Mouse (Mus musculus) bone marrow macrophage, adult 2 months (primary cell): ENCODE measurements around the gene Adgrv1. TPM values are rescaled to one million over a fixed set of nuclear protein-coding genes. Genes with fewer than 3 reads are reported as not detected.

Experiments used
- H3K27ac ChIP-seq: 2 replicates; pipeline ENCODE4 v1.5.1; 2012; ENCODE audit warnings: low read depth, low read length; ENCODE audit not compliant: insufficient read depth
- H3K4me1 ChIP-seq: 2 replicates; pipeline ENCODE4 v1.6.1; 2012; ENCODE audit warnings: low read length; ENCODE audit not compliant: control insufficient read depth, insufficient read depth
- H3K4me3 ChIP-seq: 2 replicates; pipeline ENCODE4 v1.5.1; 2012; ENCODE audit warnings: mild to moderate bottlenecking, low read length, moderate library complexity; ENCODE audit not compliant: insufficient read depth
- CTCF ChIP-seq: IDR thresholded peaks from 2 replicates; pipeline ENCODE4 v1.5.1; 2012; ENCODE audit warnings: low read depth, mild to moderate bottlenecking, low read length, moderate library complexity
- POLR2A ChIP-seq: IDR thresholded peaks from 2 replicates; pipeline ENCODE4 v1.6.1; 2012; ENCODE audit warnings: mild to moderate bottlenecking, low read depth, low read length, borderline replicate concordance
- polyA plus RNA-seq: library from polyadenylated mRNA; stranded (reverse); fragments of >200 nt; gene quantifications from 2 replicates; pipeline ENCODE4 v1.2.4, GENCODE M21; 2012; ENCODE audit not compliant: missing spikeins, insufficient read depth, insufficient read length

Gene Adgrv1
- polyA plus RNA-seq, 1 experiment = 0.58 TPM

DNA sequence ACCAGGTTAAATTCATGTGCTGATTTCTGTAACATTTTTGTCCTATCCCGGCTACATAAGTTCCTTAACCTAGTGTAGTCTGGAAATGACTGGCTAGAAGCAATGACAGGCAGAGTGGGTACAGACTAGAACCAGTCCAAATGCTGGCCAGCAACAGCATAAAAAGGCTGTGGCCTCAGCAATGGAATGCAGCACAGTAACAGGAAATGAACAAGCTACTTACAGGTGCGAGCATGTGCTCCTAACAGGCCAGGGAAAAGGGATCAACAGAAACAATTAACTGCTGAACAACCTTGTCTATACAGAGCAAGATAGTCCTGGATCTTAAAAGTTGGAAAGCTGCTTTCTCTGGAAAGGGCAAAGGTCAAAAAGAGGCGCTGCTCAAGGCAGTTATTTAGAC lies 135.9 kb downstream of the Adgrv1 start:
- Histone ChIP-seq H3K27ac (no peak overlapping the region), H3K4me3 (no peak overlapping the region), H3K4me1 (no peaks in the 10 kb centered on the region)
- no peak for TF ChIP-seq POLR2A
- no peak for TF ChIP-seq CTCF

DNA sequence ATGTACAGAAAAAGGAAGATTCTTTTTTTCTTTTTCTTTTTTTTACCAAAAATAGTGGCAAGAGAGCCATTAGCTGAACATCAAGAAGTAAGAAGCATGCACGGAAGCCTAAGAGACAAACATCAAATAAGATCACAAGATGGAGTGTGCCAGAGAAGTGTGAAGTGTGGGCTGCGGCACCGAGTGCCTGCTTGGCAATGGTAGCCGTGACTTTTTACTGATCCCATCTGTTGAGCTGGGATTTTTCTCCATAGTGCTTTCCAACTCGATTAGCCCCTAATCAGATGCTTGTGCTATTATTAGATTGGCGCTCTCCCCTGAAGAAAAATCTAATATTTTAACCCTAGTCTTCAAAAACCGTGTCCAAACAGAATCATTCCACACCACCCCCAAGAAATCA lies 141.0 kb downstream of the Adgrv1 start:
- TF ChIP-seq POLR2A (no peak), CTCF (no peak)
- Histone ChIP-seq H3K27ac (no peak overlapping the region), H3K4me3 (no peak overlapping the region), H3K4me1 (no peaks in the 10 kb centered on the region)

DNA sequence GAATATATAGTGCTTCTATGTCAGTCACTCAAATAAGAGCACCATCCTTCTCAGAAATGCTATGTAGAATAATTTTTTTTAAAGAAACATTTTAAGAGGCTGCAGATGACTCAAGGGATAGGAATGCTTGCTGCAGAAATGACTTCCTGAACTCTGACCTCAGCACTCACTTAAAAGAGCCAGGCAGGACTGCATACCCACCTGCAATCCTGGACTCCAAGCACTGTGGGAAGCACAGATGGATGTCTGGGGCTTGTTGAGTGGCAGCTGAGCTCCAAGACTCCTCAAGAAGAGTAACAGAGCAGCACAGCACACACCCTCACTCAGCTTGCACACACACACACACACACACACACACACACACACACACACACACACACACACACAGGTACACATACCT lies 146.0 kb downstream of the Adgrv1 start:
- no peak for TF ChIP-seq POLR2A
- no peak for TF ChIP-seq CTCF
- H3K4me3 ChIP-seq = no peak overlapping the region
- no peak overlapping the region for H3K27ac ChIP-seq
- H3K4me1 ChIP-seq = no peaks in the 10 kb centered on the region

GRCm38 (mm10) chr13:81473750-81474149 lies 159.2 kb downstream of the Adgrv1 start:
- Histone ChIP-seq H3K4me1 (no peaks in the 10 kb centered on the region), H3K27ac (no peak overlapping the region), H3K4me3 (no peak overlapping the region)
- no peak for TF ChIP-seq CTCF
- TF ChIP-seq POLR2A = no peak

- Histone ChIP-seq H3K27ac (no peak overlapping the region), H3K4me1 (no peaks in the 10 kb centered on the region), H3K4me3 (no peak overlapping the region)
- TF ChIP-seq CTCF (no peak), POLR2A (no peak)
These were observed 166.3 kb downstream of the Adgrv1 start for GRCm38 (mm10) chr13:81466661-81467060.

GRCm38 (mm10) chr13:81465794-81466193 lies 167.2 kb downstream of the Adgrv1 start:
- H3K27ac ChIP-seq = no peak overlapping the region
- TF ChIP-seq CTCF (no peak), POLR2A (no peak)
- H3K4me1 ChIP-seq = no peaks in the 10 kb centered on the region
- H3K4me3 ChIP-seq = no peak overlapping the region

DNA sequence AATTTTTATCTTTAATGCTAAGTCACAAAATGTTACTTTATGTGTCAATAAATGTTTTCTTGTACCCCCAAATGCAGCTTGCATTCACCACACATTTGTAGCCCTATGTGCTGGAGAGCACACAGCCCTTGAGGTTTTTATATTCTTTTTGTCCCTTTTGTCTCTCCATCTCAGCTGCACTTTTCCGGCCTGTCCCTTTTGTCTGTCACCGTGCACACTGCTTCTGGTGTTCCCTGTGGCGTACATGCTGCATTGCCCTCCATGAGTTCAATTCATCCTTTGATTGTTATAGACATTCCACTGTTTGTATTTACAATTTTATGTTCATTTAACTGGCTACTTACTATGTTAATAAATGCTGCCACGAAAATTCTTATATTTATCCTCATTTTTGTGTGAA lies 183.3 kb downstream of the Adgrv1 start:
- TF ChIP-seq POLR2A (no peak), CTCF (no peak)
- Histone ChIP-seq H3K27ac (no peak overlapping the region), H3K4me3 (no peak overlapping the region), H3K4me1 (no peaks in the 10 kb centered on the region)

- Histone ChIP-seq H3K4me1 (no peaks in the 10 kb centered on the region), H3K4me3 (no peak overlapping the region), H3K27ac (no peak overlapping the region)
- TF ChIP-seq CTCF = no peak
- TF ChIP-seq POLR2A = no peak
These were observed 183.8 kb downstream of the Adgrv1 start for GRCm38 (mm10) chr13:81449198-81449597.

DNA sequence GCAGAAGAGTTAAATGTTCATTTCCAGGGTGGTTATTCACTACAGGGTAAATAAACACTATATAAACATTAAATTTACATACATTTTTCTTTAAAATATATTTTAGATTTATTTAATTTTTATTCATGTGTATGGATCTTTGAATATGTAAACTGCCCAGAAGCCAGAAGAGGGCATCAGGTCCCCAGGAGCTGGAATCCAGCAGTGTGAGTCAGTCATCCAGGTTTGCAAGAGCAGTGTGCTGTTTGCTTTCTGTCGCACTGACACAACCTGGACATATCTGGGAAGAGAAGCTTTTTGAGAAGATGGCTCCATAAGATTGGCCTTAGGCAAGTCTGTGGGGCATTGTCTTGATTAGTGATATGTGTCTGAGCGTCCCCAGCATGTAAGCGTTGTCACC lies 191.5 kb downstream of the Adgrv1 start:
- no peak for TF ChIP-seq CTCF
- no peak for TF ChIP-seq POLR2A
- H3K4me3 ChIP-seq = no peak overlapping the region
- no peaks in the 10 kb centered on the region for H3K4me1 ChIP-seq
- H3K27ac ChIP-seq = no peak overlapping the region

- TF ChIP-seq POLR2A (no peak), CTCF (peak; percentile 74)
- Histone ChIP-seq H3K27ac (no peak overlapping the region), H3K4me3 (no peak overlapping the region)
These were observed 193.4 kb downstream of the Adgrv1 start for GRCm38 (mm10) chr13:81439390-81440025.

DNA sequence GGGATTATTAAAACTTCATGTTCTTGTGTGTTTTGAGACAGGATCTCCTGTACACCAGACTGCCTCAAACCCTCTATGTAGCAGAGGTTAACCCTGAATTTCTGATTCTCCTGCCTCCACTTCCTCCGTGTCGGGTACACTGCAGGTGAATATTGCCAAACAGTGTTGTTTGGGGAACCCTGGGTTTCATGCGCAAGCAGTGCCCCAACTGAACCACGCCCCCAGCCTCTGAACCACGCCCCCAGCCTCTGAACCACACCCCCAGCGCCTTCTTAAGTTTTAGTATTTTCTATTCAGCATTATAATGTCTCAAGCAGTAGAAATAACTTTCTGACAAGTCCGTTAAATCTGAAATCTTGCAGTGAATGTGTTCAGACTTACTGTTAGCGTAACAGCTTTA lies 195.9 kb downstream of the Adgrv1 start:
- H3K4me1 ChIP-seq = no peaks in the 10 kb centered on the region
- TF ChIP-seq CTCF (no peak), POLR2A (no peak)
- no peak overlapping the region for H3K4me3 ChIP-seq
- no peak overlapping the region for H3K27ac ChIP-seq

More at GRCm38 (mm10) chr13:81439390-81440025, 193.4 kb downstream of the Adgrv1 start:
- no peaks in the 10 kb centered on the region for H3K4me1 ChIP-seq
